Mouse (Mus musculus) right cerebral cortex, adult 18-20 months (tissue): ENCODE results near the gene Rpap3.
A peak's percentile ranks its signal among the peaks of the same experiment; 100 is the strongest.

Source experiments
- DNase-seq: peaks from one replicate; pipeline ENCODE4 v3.0.0; 2022; ENCODE audit warnings: mixed read lengths

Rpap3 gene

GRCm38 (mm10) chr15:97705211-97706050, at the start of gene Rpap3:
Gene Rpap3, minus strand, starts transcription at chr15:97705825.
- DNase-seq, result peak; percentile 92

- DNase-seq, result no peak
Measured at GRCm38 (mm10) chr15:97755361-97755760, 49.7 kb upstream of the Rpap3 start.

- no peak for DNase-seq
Measured at GRCm38 (mm10) chr15:97754476-97754875, 48.9 kb upstream of the Rpap3 start.

GRCm38 (mm10) chr15:97752491-97752890, 46.9 kb upstream of the Rpap3 start:
- no peak for DNase-seq

- no peak for DNase-seq
Measured at GRCm38 (mm10) chr15:97751676-97752075, 46.1 kb upstream of the Rpap3 start.

- DNase-seq, result peak; percentile 85
Measured at GRCm38 (mm10) chr15:97750697-97751096, 45.1 kb upstream of the Rpap3 start.

- DNase-seq, result no peak
Measured at GRCm38 (mm10) chr15:97749841-97750240, 44.2 kb upstream of the Rpap3 start.

GRCm38 (mm10) chr15:97749397-97749796, 43.8 kb upstream of the Rpap3 start:
- DNase-seq, result no peak

GRCm38 (mm10) chr15:97748964-97749363, 43.3 kb upstream of the Rpap3 start:
- no peak for DNase-seq

- no peak for DNase-seq
Measured at GRCm38 (mm10) chr15:97748309-97748708, 42.7 kb upstream of the Rpap3 start.

GRCm38 (mm10) chr15:97747486-97747885, 41.9 kb upstream of the Rpap3 start:
- no peak for DNase-seq

GRCm38 (mm10) chr15:97746748-97747147, 41.1 kb upstream of the Rpap3 start:
- no peak for DNase-seq

GRCm38 (mm10) chr15:97746278-97746677, 40.7 kb upstream of the Rpap3 start:
- DNase-seq, result no peak

- peak; percentile 40 for DNase-seq
Measured at GRCm38 (mm10) chr15:97745331-97745730, 39.7 kb upstream of the Rpap3 start.

GRCm38 (mm10) chr15:97744930-97745329, 39.3 kb upstream of the Rpap3 start:
- no peak for DNase-seq

- no peak for DNase-seq
Measured at GRCm38 (mm10) chr15:97743961-97744525, 38.4 kb upstream of the Rpap3 start.

- no peak for DNase-seq
Measured at GRCm38 (mm10) chr15:97743210-97743609, 37.6 kb upstream of the Rpap3 start.

GRCm38 (mm10) chr15:97742600-97742999, 37.0 kb upstream of the Rpap3 start:
- DNase-seq, result no peak

- no peak for DNase-seq
Measured at GRCm38 (mm10) chr15:97742074-97742473, 36.4 kb upstream of the Rpap3 start.

GRCm38 (mm10) chr15:97741662-97742061, 36.0 kb upstream of the Rpap3 start:
- no peak for DNase-seq

- DNase-seq, result no peak
Measured at GRCm38 (mm10) chr15:97740283-97740732, 34.7 kb upstream of the Rpap3 start.

- no peak for DNase-seq
Measured at GRCm38 (mm10) chr15:97738923-97739322, 33.3 kb upstream of the Rpap3 start.

- no peak for DNase-seq
Measured at GRCm38 (mm10) chr15:97731988-97732387, 26.4 kb upstream of the Rpap3 start.

GRCm38 (mm10) chr15:97731111-97731510, 25.5 kb upstream of the Rpap3 start, which contains the start of gene Endou:
Gene Endou, minus strand, starts transcription at chr15:97731339.
- DNase-seq, result no peak
